Mouse (Mus musculus): ENCODE measurements around the gene Mapk12. TPM values are rescaled to one million over a fixed set of nuclear protein-coding genes. Genes with fewer than 3 reads are reported as not detected.

Gene Mapk12
- polyA plus RNA-seq, 1 experiment from 2014 or later, result 3.0 TPM

DNA sequence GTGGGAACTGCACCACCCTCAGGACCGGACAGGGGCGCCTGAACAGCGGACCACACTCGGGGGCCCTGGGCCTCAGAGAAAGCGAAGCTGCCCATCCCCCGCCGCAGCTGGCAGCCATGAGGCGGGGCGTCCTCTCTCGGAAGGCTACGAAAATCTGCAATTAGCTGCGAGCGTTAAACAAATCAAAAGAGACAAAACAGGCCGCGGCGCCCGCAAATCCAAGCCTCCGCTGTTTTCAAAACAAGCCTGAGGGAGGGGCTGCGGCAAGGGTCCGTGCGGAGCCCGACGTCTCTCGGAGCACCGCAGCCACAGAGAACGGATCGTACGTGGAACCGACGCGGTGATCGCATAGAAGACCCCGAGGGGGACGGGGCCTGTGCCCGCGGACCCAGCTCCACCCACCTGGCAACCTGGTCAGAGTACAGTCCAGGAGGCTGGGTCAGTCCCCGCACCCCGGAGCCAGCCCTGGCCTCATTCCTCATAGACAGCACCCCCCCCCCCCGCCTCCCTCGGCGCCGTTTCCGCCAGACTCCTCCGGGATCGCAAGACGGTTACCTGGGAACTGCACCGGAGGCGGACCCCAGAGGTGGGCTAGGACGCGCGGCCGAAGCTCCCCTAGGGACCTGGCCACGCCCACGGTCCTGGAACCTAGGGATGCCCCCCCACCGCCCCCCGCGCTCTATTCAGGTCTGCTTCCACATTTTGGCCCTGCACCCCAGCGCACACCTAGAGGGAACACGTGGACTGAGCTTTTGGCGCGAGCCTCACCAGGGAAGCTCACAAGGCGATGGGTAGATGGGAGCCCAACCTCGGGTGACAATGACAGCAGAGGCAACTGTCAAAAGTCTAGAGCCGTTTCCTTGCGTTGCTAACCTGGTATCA is 32.8 kb upstream of the Mapk12 start:
- H3K4me1 ChIP-seq (ENCODE audit: control insufficient read depth, insufficient read depth, low read length), result peaks cover 69% of the 10 kb centered on the region
- H3K4me2 ChIP-seq (ENCODE audit: low read length), result peak overlapping the region; percentile 98
- no peaks in the 10 kb centered on the region for H3K9me3 ChIP-seq (replicated peaks; ENCODE audit: control insufficient read depth, low read length, poor library complexity, severe bottlenecking)
- whole genome bisulfite sequencing, result under 1% methylated on average over 56 of the region's 65 CpGs
- H3K36me3 ChIP-seq (ENCODE audit: control insufficient read depth, insufficient read depth, low read length), result 0 out of 2 replicates have a peak, but pooled peaks cover 3% of the 10 kb centered on the region
- H3K27me3 ChIP-seq (ENCODE audit: control insufficient read depth, insufficient read depth, low read depth, low read length), result no peaks in the 10 kb centered on the region
- peak overlapping the region; percentile 48 for H3K4me3 ChIP-seq (ENCODE audit: low read depth, low read length)
- peak overlapping the region; percentile 81 for H3K9ac ChIP-seq (ENCODE audit: low read depth, low read length)
- peak overlapping the region; percentile 81 for H3K27ac ChIP-seq (ENCODE audit: low read length)
- peak; percentile 52; the same call in 1 of the 2 replicates for ATAC-seq

DNA sequence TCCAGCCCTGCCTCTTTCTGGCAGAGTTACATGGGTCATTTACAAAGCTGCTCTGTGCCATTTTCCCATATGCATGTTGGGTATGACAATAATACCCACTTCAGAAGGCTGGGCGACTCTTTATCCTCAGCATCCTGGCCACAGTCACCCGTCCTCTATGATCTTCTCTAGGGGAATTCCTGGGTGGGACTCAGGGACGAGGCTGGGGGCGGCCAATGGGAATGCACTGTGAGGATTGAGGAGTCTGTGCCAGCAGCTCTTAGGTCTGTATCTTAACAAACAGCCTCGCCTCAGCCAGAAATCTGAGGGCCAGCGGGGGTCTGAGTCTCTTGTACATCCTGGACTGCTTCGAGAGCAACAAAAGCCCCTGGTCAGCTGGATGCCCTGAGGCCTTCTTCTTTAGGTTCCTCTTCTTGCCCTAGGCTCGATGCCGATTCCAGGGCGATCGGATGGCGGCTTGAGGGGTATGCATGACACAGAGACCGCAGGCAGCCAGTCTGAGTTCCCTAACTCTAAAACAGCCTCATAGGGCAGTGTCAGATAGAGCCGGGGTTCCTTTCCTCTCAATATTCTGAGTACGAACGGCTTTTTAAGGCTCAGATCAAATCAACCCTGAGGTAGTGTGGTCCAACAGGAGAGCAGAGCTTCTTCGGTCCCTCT is 31.9 kb upstream of the Mapk12 start:
- peaks cover 5% of the 10 kb centered on the region; the same call in 1 of the 2 replicates for H3K36me3 ChIP-seq (ENCODE audit: control insufficient read depth, insufficient read depth, low read length)
- peak overlapping the region; percentile 81 for H3K9ac ChIP-seq (ENCODE audit: low read depth, low read length)
- no peak for ATAC-seq
- no peaks in the 10 kb centered on the region for H3K9me3 ChIP-seq (replicated peaks; ENCODE audit: control insufficient read depth, low read length, poor library complexity, severe bottlenecking)
- H3K4me3 ChIP-seq (ENCODE audit: low read depth, low read length), result peak overlapping the region; percentile 48
- peaks cover 60% of the 10 kb centered on the region for H3K4me1 ChIP-seq (ENCODE audit: control insufficient read depth, insufficient read depth, low read length)
- peak overlapping the region; percentile 98 for H3K4me2 ChIP-seq (ENCODE audit: low read length)
- WGBS, result 21% methylated on average over 17 of the region's 17 CpGs
- peak overlapping the region; percentile 81 for H3K27ac ChIP-seq (ENCODE audit: low read length)
- no peaks in the 10 kb centered on the region for H3K27me3 ChIP-seq (ENCODE audit: control insufficient read depth, insufficient read depth, low read depth, low read length)

DNA sequence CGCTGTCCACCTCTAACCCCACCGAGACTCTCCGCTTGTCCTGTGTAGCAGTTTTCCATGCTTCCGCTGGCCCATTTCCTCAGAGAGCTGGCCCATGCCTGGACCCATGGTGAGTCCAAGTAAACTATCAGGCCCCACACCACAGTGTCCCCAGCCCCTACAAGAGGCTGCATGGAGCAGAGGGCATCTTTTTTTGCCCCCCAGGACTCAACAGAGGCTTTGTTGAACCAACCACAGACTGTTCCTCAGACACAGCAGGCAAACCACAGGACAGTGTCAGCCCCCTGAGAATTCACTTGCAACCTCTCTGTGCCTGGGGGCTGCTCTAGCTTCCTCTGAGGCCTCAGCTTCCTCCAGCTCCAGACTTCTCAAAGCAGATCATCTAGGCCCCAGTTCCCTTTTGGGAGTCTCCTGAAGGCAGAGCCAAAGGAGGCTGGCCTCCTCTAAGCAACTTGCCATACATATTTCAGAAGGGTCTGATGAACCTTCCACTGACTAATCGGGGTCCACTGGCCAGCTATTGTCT is 31.1 kb upstream of the Mapk12 start:
- H3K9ac ChIP-seq (ENCODE audit: low read depth, low read length), result no peak overlapping the region
- no peaks in the 10 kb centered on the region for H3K9me3 ChIP-seq (replicated peaks; ENCODE audit: control insufficient read depth, low read length, poor library complexity, severe bottlenecking)
- H3K36me3 ChIP-seq (ENCODE audit: control insufficient read depth, insufficient read depth, low read length), result peaks cover 13% of the 10 kb centered on the region
- WGBS, result 91% methylated on average over 5 of the region's 5 CpGs
- H3K27ac ChIP-seq (ENCODE audit: low read length), result no peak overlapping the region
- H3K4me2 ChIP-seq (ENCODE audit: low read length), result no peak overlapping the region
- H3K27me3 ChIP-seq (ENCODE audit: control insufficient read depth, insufficient read depth, low read depth, low read length), result no peaks in the 10 kb centered on the region
- no peak overlapping the region for H3K4me3 ChIP-seq (ENCODE audit: low read depth, low read length)
- ATAC-seq, result no peak
- peaks cover 52% of the 10 kb centered on the region for H3K4me1 ChIP-seq (ENCODE audit: control insufficient read depth, insufficient read depth, low read length)

DNA sequence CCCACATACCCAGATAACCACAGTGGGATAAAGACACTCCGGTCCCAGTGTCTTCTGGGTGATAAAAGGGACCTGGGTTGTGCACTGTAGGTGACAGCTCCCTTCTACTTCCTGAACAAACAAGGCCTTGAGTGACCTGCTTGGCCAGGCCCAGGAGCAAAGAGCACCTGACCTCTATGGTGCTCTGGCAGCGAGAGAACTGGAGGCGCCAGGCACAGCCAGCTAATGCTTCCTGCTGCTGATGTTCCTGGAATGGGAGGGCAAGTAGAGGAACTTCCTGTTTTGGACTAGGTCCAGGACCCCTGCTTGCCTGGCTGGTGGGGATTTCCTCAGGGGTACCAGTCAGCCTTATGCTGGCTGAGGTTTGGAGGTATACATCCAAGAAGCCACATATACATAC is 29.6 kb upstream of the Mapk12 start:
- no peak overlapping the region for H3K4me2 ChIP-seq (ENCODE audit: low read length)
- no peak overlapping the region for H3K27ac ChIP-seq (ENCODE audit: low read length)
- peaks cover 43% of the 10 kb centered on the region for H3K4me1 ChIP-seq (ENCODE audit: control insufficient read depth, insufficient read depth, low read length)
- no peaks in the 10 kb centered on the region for H3K27me3 ChIP-seq (ENCODE audit: control insufficient read depth, insufficient read depth, low read depth, low read length)
- 76% methylated on average over 3 of the region's 3 CpGs for whole genome bisulfite sequencing
- H3K9ac ChIP-seq (ENCODE audit: low read depth, low read length), result no peak overlapping the region
- H3K4me3 ChIP-seq (ENCODE audit: low read depth, low read length), result no peak overlapping the region
- no peaks in the 10 kb centered on the region for H3K9me3 ChIP-seq (replicated peaks; ENCODE audit: control insufficient read depth, low read length, poor library complexity, severe bottlenecking)
- no peak for ATAC-seq
- peaks cover 18% of the 10 kb centered on the region for H3K36me3 ChIP-seq (ENCODE audit: control insufficient read depth, insufficient read depth, low read length)

DNA sequence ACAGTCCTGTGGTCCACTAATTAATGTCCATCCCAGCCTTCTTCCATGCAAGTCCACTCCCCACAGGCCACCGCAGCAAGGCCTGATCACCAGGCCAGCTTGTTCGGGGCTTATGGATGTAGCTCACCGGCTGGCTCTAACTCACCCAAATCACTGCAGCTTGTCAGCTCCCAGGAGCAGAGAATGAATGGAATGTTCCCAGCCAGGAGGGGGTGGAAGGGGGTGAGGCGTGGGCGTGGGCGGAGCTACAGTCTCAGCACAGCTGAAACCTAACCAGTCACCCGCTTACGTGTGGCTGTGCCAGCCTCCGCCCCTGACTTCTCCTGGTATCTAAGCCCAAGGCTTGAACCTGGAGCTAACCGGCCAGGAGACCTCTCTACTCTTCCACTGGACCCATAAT is 28.9 kb upstream of the Mapk12 start:
- no peak overlapping the region for H3K4me2 ChIP-seq (ENCODE audit: low read length)
- H3K9me3 ChIP-seq (replicated peaks; ENCODE audit: control insufficient read depth, low read length, poor library complexity, severe bottlenecking), result no peaks in the 10 kb centered on the region
- no peak overlapping the region for H3K4me3 ChIP-seq (ENCODE audit: low read depth, low read length)
- 6% methylated on average over 10 of the region's 10 CpGs for WGBS
- no peak for ATAC-seq
- peaks cover 25% of the 10 kb centered on the region for H3K36me3 ChIP-seq (ENCODE audit: control insufficient read depth, insufficient read depth, low read length)
- peaks cover 36% of the 10 kb centered on the region for H3K4me1 ChIP-seq (ENCODE audit: control insufficient read depth, insufficient read depth, low read length)
- 0 out of 2 replicates have a peak overlapping the region, but pooled peaks have one; percentile 42 for H3K27ac ChIP-seq (ENCODE audit: low read length)
- no peaks in the 10 kb centered on the region for H3K27me3 ChIP-seq (ENCODE audit: control insufficient read depth, insufficient read depth, low read depth, low read length)
- no peak overlapping the region; the same call in 1 of the 2 replicates for H3K9ac ChIP-seq (ENCODE audit: low read depth, low read length)

DNA sequence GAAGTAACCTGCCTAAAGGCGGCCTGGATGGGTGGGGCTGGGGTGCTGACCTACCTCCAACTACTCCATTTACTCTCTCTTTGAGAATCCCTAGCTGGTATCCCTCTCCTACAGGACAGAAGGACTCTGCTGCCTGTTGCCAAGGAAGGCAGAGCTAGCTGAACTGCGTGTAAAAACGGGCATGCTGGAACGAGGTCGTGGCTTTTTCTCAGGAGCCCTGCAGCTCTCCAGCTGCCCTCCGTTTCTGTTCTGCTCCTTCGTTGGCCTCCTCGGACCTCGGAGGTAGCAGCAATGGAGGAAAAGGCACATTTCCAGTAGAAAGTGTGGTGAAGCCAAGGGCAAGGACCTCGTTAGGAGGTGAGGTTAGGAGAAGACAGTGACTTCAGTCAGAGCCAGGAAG is 28.4 kb upstream of the Mapk12 start:
- Histone ChIP-seq H3K27me3 (ENCODE audit: control insufficient read depth, insufficient read depth, low read depth, low read length) (no peaks in the 10 kb centered on the region), H3K4me1 (ENCODE audit: control insufficient read depth, insufficient read depth, low read length) (peaks cover 31% of the 10 kb centered on the region), H3K9me3 (replicated peaks; ENCODE audit: control insufficient read depth, low read length, poor library complexity, severe bottlenecking) (no peaks in the 10 kb centered on the region), H3K9ac (ENCODE audit: low read depth, low read length) (no peak overlapping the region), H3K4me2 (ENCODE audit: low read length) (no peak overlapping the region), H3K27ac (ENCODE audit: low read length) (peak overlapping the region; percentile 42; the same call in 1 of the 2 replicates), H3K4me3 (ENCODE audit: low read depth, low read length) (no peak overlapping the region), H3K36me3 (ENCODE audit: control insufficient read depth, insufficient read depth, low read length) (peaks cover 30% of the 10 kb centered on the region)
- WGBS, result 64% methylated on average over 10 of the region's 10 CpGs
- no peak for ATAC-seq

DNA sequence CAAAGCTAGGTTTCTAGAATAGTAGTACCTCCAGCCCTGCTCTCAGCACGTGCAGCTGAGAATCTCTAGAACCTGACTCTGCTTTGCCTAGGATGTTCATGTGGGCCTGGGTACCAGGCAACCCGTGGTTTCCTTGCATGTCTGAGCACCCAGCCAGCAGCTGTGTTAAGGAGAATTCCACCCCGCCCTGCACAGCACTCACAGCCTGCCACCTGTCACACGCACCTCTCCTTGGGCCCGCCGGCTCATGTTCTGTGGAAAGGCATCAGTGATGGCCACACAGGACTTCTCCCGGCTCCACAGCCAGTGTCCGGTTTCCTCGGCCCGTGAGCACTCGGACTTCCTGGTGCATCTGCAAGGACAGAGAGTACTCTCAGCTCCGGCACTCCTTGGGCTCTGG is 25.0 kb upstream of the Mapk12 start:
- Histone ChIP-seq H3K9ac (ENCODE audit: low read depth, low read length) (no peak overlapping the region), H3K27ac (ENCODE audit: low read length) (no peak overlapping the region), H3K4me3 (ENCODE audit: low read depth, low read length) (no peak overlapping the region), H3K27me3 (ENCODE audit: control insufficient read depth, insufficient read depth, low read depth, low read length) (no peaks in the 10 kb centered on the region), H3K4me2 (ENCODE audit: low read length) (no peak overlapping the region), H3K4me1 (ENCODE audit: control insufficient read depth, insufficient read depth, low read length) (peaks cover 14% of the 10 kb centered on the region), H3K9me3 (replicated peaks; ENCODE audit: control insufficient read depth, low read length, poor library complexity, severe bottlenecking) (no peaks in the 10 kb centered on the region), H3K36me3 (ENCODE audit: control insufficient read depth, insufficient read depth, low read length) (peaks cover 65% of the 10 kb centered on the region)
- ATAC-seq, result no peak
- WGBS, result 94% methylated on average over 12 of the region's 12 CpGs

DNA sequence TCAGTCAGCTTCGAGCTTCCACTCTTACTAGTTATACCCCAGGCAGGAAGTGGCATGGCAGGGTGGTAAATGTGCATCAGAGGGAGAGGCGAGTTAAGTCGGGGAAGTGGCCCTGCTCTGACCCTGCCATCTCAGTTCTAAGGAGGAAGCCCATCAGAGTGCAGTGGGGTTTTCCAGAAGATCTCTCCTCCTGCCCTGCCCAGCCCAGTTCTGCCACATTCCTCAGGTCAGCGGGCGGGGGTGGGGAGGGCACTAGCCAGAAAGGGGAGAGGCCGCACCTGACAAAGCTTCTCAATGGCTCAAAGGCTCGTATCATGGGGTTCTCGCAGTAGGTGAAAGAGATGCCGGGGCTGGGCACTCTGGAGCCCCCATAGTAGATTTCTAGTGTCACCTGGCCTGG is 20.9 kb upstream of the Mapk12 start:
- Histone ChIP-seq H3K9ac (ENCODE audit: low read depth, low read length) (no peak overlapping the region), H3K4me3 (ENCODE audit: low read depth, low read length) (no peak overlapping the region), H3K4me1 (ENCODE audit: control insufficient read depth, insufficient read depth, low read length) (no peaks in the 10 kb centered on the region), H3K27ac (ENCODE audit: low read length) (no peak overlapping the region), H3K4me2 (ENCODE audit: low read length) (no peak overlapping the region), H3K9me3 (replicated peaks; ENCODE audit: control insufficient read depth, low read length, poor library complexity, severe bottlenecking) (no peaks in the 10 kb centered on the region), H3K27me3 (ENCODE audit: control insufficient read depth, insufficient read depth, low read depth, low read length) (no peaks in the 10 kb centered on the region), H3K36me3 (ENCODE audit: control insufficient read depth, insufficient read depth, low read length) (peaks cover 91% of the 10 kb centered on the region)
- no peak for ATAC-seq
- 94% methylated on average over 9 of the region's 9 CpGs for WGBS

DNA sequence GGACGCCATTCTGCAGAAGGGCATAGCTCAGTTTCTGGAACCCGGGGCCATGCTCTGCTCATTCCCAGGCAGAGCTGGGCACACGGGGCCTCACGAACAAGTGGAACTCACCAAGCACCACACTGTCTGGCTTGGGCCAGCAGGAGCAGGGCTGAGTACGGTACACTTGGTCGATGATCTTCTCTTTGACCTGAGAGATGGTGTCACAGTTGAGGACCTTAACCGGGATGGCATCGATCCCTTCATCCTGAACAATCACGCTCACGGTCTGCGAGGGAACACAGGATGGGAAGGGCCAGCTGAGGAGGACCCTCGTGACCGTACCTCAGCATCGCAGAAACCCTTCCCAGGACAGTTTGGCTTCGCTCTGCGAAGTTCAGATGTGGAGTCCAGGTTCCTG is 18.0 kb upstream of the Mapk12 start:
- Histone ChIP-seq H3K27me3 (ENCODE audit: control insufficient read depth, insufficient read depth, low read depth, low read length) (no peaks in the 10 kb centered on the region), H3K36me3 (ENCODE audit: control insufficient read depth, insufficient read depth, low read length) (peaks cover 89% of the 10 kb centered on the region), H3K9me3 (replicated peaks; ENCODE audit: control insufficient read depth, low read length, poor library complexity, severe bottlenecking) (no peaks in the 10 kb centered on the region), H3K4me2 (ENCODE audit: low read length) (no peak overlapping the region), H3K4me1 (ENCODE audit: control insufficient read depth, insufficient read depth, low read length) (no peaks in the 10 kb centered on the region), H3K4me3 (ENCODE audit: low read depth, low read length) (no peak overlapping the region), H3K27ac (ENCODE audit: low read length) (no peak overlapping the region), H3K9ac (ENCODE audit: low read depth, low read length) (no peak overlapping the region)
- WGBS, result 92% methylated on average over 16 of the region's 16 CpGs
- ATAC-seq, result no peak
